Mouse (Mus musculus): Measurements from ENCODE around the gene Impg1.

Impg1 gene

DNA sequence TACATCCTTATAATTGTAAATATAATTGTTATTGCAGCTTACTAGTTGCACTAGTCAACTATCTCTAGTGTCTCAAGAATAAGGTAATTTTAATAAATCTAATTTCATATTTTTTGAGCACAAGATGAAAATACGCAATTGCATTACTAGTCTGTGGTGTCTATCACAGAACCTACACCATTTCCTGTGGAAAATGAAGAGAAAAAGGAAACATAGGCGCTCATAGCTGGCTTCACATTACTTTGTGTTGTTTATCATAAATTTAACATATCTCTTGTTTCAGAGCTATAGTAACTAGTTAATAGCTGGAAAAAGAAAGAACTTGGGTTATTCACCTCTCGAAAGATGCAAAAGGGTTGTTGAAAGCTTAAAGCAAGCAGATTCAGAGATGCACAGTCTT is 182.9 kb downstream of the Impg1 start:
- DNase-seq (ENCODE audit: low spot score in 2 of 2) = no peak

DNA sequence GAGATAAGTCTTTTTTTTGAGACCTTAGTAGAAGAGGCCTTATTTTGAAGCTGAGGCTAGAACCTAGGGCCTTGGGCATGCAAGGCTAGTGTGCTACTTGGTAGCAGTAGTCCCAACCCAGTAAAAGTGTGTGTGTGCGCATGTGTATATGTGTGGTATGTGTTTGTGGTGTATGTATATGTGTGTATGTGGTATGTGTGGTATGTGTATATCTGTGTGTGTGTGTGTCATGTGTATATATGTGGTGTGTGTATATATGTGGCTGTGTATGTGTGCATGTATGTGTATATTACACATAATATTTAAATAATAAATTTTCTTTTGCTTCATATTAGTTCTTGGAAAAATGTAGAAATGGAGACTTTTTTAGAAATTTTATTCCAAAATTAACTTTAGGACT is 184.6 kb downstream of the Impg1 start:
- no peak for DNase-seq (ENCODE audit: low spot score in 2 of 2)

DNA sequence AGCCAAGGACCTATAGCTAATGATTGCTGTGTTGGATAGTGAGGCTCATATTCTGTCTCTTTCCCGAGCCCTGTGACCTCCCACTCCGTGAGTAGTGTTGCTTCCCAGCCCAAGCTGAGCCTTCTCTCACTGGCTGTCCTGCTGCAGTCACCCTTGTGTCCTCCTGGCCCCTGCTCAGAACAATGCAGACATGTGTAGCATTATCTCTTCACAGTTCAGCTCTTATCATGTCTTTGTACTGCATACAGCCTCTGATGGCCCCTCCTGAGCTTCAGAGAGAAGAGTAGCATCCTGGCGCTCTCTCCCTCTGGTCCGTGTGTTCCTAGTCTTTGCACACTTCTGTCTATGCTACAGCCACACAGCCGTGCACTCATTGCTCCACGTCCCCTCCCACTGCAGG is 187.5 kb downstream of the Impg1 start:
- DNase-seq (ENCODE audit: low spot score in 2 of 2) = no peak

DNA sequence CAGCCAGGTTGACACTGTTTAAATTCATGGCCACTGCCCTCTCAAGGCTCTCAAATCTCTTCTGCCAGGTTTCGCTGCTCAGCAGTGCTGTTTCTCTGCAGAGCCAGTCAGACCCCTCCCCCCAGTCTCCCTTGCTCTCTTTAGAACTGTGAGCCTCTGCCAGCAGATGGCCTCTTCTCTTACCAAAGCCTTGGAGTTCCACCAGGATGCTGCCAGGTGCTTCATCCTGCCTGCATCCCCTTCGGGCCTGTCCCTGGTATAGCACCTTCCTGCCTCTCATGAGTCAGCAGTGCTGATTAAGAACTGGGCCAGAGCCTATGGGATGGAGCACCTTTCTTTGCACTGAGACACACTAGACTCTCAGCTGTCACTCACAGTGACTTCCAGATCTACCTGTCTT is 188.1 kb downstream of the Impg1 start:
- DNase-seq (ENCODE audit: low spot score in 2 of 2) = no peak

DNA sequence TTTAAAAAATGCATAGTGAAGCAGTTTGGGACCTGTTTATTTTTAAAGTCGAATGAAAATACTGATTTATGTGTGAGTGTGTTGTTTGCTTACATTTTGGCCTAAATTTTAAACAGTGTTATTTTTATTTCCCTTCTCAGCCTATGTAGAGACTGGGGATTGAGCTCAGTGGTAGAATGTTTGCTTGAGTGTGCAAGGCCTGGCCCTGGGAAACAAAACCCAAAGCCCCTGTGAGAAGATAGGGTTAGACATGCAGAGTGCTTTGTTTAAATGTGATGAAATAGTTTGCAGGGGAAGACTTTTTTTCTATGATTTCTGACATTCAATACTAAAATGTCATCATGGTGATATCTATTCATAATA is 189.5 kb downstream of the Impg1 start:
- DNase-seq (ENCODE audit: low spot score in 2 of 2) = no peak

DNA sequence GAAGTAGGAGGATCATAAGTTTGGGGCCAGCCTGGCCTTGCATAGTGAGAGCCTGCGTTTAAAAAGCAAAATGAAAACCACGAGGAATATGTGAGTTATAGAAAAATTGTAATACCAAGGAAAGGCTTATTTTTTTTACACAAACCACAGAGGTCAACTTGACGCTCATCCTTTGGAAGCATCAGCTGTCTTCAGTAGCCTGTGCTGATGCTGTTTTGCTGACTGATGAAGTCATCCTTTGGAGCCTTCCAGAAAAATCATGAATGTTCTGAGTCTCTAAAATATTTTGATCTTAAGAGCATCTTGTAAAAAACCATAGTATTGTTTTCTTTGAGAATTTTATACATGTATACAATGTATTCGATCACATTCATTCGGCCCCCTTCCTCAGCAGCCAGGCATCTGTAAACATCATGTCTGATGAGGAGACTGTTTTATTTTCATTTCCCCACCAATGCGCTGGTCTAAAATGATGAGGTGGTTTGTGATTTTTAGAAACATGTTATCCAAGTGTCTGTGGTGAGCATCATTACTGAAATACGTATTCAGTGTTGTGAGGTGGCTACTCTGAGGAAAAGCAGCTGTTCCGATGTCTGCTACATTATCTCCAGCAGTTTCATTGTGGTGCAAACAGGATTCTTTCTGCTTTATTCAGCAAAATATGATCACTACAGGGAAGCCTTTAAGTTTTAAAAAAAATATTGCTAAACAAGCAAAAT is 190.1 kb downstream of the Impg1 start:
- no peak for DNase-seq (ENCODE audit: low spot score in 2 of 2)

DNA sequence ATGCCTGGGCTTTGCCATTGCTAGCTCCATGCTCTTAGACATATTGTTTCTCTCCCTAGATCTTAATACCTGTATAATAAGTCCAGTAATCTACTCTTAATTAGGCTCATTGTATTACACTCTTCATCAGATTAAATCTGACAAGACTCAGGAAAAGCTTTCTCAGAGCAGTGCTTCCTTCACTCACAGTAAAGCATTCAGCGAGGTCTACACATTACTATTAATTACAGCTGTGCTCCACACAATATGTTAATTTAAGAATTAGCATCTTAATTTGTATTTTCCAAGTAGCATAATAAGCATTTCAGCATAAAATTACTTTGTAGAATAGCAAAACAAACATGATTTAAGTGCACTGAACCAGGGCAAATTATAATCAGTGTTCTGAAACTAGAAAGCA is 192.3 kb downstream of the Impg1 start:
- DNase-seq (ENCODE audit: low spot score in 2 of 2) = no peak

DNA sequence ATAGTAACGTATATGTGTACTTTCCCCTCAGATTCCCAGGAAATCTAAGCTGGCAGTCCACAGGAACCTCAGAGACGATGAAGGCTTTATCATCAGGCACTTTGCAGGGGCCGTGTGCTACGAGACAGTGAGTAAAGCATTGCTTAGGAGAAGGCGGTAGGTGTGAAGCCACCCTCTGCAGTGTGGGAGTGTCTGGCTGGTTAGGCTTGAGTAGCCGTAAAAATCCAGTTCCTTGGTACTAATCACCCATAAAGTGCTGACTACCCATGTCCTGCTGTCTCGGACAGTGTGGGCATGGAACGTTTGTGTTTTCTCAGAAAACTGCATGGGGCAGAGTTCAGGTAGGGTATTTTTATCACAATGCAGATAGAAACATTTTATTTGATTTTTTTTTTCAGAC is 195.7 kb downstream of the Impg1 start:
- no peak for DNase-seq (ENCODE audit: low spot score in 2 of 2)

DNA sequence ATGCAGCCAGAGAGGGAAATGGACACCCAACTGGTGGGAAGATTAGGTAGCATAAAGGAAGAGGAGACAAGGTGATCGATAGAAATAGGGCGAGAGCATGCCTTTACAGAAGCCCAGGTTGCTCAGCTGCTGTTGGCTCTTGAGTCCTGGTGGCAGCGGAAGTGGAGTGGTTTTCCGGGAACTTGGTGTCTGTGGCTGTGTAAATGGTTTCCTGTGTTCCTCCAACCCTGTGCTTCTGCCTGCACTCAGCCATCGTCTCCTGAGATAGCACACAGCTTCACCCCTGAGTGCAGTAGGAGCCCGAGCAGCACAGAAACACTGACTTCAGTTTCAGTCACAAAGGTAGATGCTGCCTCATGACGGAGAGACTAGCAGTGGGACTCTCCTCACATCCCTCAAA is 198.8 kb downstream of the Impg1 start:
- no peak for DNase-seq (ENCODE audit: low spot score in 2 of 2)

DNA sequence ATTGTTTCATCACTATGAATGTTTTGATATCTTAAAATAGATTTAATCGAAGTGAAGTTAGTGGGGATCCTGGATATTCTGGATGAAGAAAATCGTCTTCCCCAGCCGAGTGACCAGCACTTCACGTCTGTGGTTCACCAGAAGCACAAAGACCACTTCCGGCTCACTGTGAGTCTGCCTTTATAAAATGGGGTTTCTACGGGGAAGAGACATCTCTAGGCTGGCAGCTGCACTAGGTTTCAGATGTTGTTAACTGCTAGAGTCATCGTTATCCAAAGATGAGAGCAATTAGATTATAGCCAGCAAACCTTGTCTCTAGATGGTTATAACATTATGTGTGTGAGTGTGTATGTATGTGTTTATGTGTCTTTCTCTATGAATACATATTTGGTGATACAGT is 199.2 kb downstream of the Impg1 start:
- no peak for DNase-seq (ENCODE audit: low spot score in 2 of 2)

Data from heart, adult 9 months (tissue).